Mouse (Mus musculus): ENCODE results near the gene Pmf1.

GRCm38 (mm10) chr3:88449395-88450023, 39.4 kb upstream of the Pmf1 start:
- TF ChIP-seq CTCF (IDR thresholded peaks at IDR 0.05; ENCODE audit: low read depth, low read length) (no peak), POLR2A (IDR thresholded peaks at IDR 0.05; ENCODE audit: insufficient read depth, low read length) (no peak)

All from ES-Bruce4 (cell line).